Mouse (Mus musculus): ENCODE measurements around the gene Rgs8. TPM values are rescaled to one million over a fixed set of nuclear protein-coding genes. Genes with fewer than 3 reads are reported as not detected.

The Rgs8 gene
- polyA plus RNA-seq, 1 experiment from 2014 or later = 0.21 TPM

DNA sequence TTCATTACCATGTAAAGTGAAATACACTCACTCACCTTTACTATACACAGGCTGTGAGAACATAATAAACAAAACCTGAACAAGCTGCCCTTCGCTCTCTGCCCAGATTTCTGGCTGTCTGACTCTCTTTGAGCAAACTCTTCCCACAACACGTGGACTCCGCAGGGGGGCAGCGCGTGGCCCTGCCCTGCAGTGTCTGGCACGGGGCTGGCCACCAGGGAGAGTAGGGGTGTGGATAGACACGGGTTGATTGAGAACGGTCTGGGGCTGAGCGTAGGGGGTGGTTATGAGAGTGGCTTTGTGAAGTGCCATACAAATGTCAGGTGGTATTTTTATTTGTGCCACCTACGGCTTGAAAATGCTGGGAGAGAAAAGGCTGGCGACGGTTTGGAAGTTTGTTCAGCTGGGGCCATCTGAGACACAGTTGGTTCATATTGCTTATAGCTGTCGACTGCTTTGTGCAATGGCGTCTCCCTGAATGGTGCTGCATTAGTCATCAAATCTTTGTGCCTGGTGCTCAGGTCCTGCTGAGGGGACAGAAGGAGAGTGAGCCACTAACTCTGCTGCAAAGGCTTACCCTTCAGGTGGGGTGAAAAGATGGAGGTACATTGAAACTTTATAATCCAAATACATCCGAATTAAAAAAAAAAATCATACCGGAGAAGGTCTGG is 44.9 kb downstream of the Rgs8 start:
- Histone ChIP-seq H3K4me3 (ENCODE audit: low read length) (no peak overlapping the region), H3K4me1 (ENCODE audit: control insufficient read depth, insufficient read depth, low read length) (no peaks in the 10 kb centered on the region), H3K9me3 (replicated peaks; ENCODE audit: control insufficient read depth, low read length) (no peaks in the 10 kb centered on the region), H3K27me3 (ENCODE audit: control insufficient read depth, insufficient read depth, low read length) (no peaks in the 10 kb centered on the region), H3K9ac (ENCODE audit: low read length) (no peak overlapping the region), H3K36me3 (ENCODE audit: control insufficient read depth, insufficient read depth) (no peaks in the 10 kb centered on the region), H3K27ac (ENCODE audit: low read length) (no peak overlapping the region), H3K4me2 (ENCODE audit: low read depth, low read length) (no peak overlapping the region)
- ATAC-seq (replicated peaks; ENCODE audit: extremely low read depth, insufficient read depth, low FRiP score) = no peak
- WGBS = 72% methylated on average over 16 of the region's 16 CpGs

DNA sequence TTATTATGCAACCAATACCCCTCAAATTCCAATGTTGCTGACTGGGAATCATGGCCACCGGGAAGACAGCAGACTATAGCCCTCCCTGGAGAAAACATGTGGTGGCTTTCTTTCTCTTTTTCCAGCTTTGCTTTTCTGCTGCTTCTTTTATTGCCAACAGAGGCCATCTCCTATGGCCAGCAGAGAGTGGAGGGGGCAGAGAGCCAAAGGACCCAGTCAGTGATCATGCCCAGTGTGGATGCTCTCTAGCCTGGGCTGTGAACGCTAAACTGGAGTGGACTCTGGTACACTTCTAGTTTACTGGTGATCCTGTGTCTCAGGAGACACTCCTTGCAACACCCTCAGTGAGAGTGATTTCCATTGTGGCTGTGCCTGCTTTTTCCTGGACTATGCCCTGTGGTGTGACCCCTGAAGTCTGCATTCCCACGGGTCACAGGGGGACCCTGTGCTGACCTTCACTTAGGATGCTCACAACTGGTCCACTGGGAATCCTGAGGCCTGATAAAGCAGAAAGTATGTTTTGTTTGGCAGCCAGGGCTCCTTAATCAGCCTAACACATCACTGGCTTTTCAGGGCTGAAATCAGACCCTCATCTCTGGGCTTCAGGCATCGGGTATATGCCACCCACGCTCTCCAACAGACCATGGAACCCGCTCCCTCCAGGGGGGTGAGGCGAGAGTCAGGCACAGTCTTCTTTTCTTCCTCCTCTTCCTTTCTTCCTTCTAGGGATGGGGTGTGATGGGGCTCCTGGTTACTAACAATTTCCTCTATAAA is 45.7 kb downstream of the Rgs8 start:
- Histone ChIP-seq H3K4me2 (ENCODE audit: low read depth, low read length) (no peak overlapping the region), H3K27me3 (ENCODE audit: control insufficient read depth, insufficient read depth, low read length) (no peaks in the 10 kb centered on the region), H3K36me3 (ENCODE audit: control insufficient read depth, insufficient read depth) (no peaks in the 10 kb centered on the region), H3K27ac (ENCODE audit: low read length) (no peak overlapping the region), H3K9me3 (replicated peaks; ENCODE audit: control insufficient read depth, low read length) (no peaks in the 10 kb centered on the region), H3K4me3 (ENCODE audit: low read length) (no peak overlapping the region), H3K4me1 (ENCODE audit: control insufficient read depth, insufficient read depth, low read length) (peaks cover 3% of the 10 kb centered on the region), H3K9ac (ENCODE audit: low read length) (no peak overlapping the region)
- ATAC-seq (replicated peaks; ENCODE audit: extremely low read depth, insufficient read depth, low FRiP score) = no peak
- 54% methylated on average over 7 of the region's 7 CpGs for WGBS

DNA sequence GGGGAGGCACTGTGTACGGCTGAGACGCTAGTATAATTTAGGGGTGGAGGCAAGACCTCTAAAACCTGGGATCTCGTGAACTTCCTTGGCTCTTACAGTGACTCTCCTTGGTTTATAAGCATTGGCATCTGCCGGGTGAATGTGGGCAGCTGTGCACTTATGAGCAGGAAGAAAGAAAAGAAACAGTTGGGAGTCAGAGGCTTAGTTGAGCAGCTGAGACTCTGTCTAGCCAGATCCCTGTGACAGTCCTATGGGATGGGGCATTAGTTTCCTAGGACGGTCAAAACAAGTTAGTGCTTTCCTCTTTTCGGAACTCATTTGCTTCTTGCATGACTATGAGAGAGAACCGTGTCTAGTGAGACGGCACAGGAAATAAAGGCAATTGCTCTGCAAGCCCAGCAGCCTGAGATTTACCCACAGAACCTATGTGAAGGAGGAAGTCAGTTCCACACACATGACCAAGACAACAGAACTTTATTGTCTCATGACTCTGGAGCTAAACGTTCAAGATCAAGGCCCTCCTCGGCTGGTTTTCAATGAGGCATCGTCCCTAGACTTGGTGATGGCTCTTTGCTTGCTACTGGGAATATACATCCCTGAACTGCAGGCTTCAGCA is 47.7 kb downstream of the Rgs8 start:
- Histone ChIP-seq H3K9me3 (replicated peaks; ENCODE audit: control insufficient read depth, low read length) (no peaks in the 10 kb centered on the region), H3K4me1 (ENCODE audit: control insufficient read depth, insufficient read depth, low read length) (peaks cover 11% of the 10 kb centered on the region), H3K36me3 (ENCODE audit: control insufficient read depth, insufficient read depth) (no peaks in the 10 kb centered on the region), H3K27me3 (ENCODE audit: control insufficient read depth, insufficient read depth, low read length) (no peaks in the 10 kb centered on the region), H3K4me3 (ENCODE audit: low read length) (no peak overlapping the region), H3K9ac (ENCODE audit: low read length) (no peak overlapping the region), H3K4me2 (ENCODE audit: low read depth, low read length) (no peak overlapping the region), H3K27ac (ENCODE audit: low read length) (no peak overlapping the region)
- 81% methylated on average over 11 of the region's 11 CpGs for WGBS
- no peak for ATAC-seq (replicated peaks; ENCODE audit: extremely low read depth, insufficient read depth, low FRiP score)

DNA sequence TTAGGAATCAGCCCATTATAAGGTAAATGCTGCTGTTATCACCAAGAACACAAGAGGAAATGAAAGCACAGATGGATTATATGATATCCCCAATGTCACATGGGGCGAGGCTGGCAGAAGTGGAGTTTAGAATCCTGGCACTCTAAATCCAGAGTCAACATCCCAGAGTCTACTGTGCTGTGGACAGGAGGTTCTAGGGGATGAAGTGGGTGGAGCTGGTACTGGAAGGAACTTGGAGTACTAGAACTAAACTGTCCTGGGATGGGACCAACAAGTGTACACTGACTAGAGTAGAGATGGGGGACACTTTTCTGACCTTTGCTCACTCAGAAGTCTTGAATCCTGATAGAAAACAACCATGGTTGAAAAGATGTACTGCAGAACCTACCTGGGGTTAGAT is 48.6 kb downstream of the Rgs8 start:
- Histone ChIP-seq H3K4me3 (ENCODE audit: low read length) (no peak overlapping the region), H3K4me1 (ENCODE audit: control insufficient read depth, insufficient read depth, low read length) (peaks cover 11% of the 10 kb centered on the region), H3K4me2 (ENCODE audit: low read depth, low read length) (no peak overlapping the region), H3K9ac (ENCODE audit: low read length) (no peak overlapping the region), H3K9me3 (replicated peaks; ENCODE audit: control insufficient read depth, low read length) (no peaks in the 10 kb centered on the region), H3K36me3 (ENCODE audit: control insufficient read depth, insufficient read depth) (no peaks in the 10 kb centered on the region), H3K27me3 (ENCODE audit: control insufficient read depth, insufficient read depth, low read length) (no peaks in the 10 kb centered on the region), H3K27ac (ENCODE audit: low read length) (no peak overlapping the region)
- 85% methylated on average over 1 of the region's 1 CpGs for WGBS
- no peak for ATAC-seq (replicated peaks; ENCODE audit: extremely low read depth, insufficient read depth, low FRiP score)

DNA sequence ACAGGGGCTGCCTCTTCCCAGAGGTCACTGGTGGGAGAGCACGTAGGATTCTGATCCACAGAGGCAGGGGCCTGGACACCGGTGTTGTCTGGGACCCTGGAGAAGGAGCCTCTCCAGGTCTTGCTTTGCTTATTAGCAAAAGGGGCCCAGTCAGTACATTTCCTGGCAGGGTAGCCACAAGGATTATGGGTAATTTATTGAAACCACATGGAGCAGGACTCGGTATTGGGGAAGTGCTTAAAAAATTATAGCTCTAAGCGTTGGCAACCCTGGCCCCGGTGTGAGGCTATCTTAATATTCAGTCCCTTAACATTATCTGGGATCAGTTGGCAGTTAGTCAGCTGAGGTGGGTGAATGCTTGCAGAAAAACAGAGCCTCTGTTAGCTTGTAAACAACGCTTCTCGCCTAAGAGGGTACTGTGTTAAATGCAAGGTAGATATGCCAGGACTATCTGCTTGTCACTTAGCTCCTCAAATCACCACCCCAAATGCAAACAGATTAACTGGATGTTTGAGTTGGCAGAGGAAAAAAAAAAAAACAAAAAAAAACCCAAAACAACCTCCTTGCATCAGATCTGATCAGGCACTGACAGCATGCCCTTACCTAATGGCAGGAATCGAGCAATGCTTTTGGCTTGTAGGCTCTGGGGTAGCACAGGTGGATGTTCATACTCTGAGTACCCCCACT is 49.5 kb downstream of the Rgs8 start:
- 77% methylated on average over 8 of the region's 8 CpGs for WGBS
- Histone ChIP-seq H3K36me3 (ENCODE audit: control insufficient read depth, insufficient read depth) (no peaks in the 10 kb centered on the region), H3K9me3 (replicated peaks; ENCODE audit: control insufficient read depth, low read length) (no peaks in the 10 kb centered on the region), H3K4me3 (ENCODE audit: low read length) (no peak overlapping the region), H3K27ac (ENCODE audit: low read length) (no peak overlapping the region), H3K4me1 (ENCODE audit: control insufficient read depth, insufficient read depth, low read length) (peaks cover 11% of the 10 kb centered on the region), H3K27me3 (ENCODE audit: control insufficient read depth, insufficient read depth, low read length) (no peaks in the 10 kb centered on the region), H3K4me2 (ENCODE audit: low read depth, low read length) (no peak overlapping the region), H3K9ac (ENCODE audit: low read length) (no peak overlapping the region)
- no peak for ATAC-seq (replicated peaks; ENCODE audit: extremely low read depth, insufficient read depth, low FRiP score)

DNA sequence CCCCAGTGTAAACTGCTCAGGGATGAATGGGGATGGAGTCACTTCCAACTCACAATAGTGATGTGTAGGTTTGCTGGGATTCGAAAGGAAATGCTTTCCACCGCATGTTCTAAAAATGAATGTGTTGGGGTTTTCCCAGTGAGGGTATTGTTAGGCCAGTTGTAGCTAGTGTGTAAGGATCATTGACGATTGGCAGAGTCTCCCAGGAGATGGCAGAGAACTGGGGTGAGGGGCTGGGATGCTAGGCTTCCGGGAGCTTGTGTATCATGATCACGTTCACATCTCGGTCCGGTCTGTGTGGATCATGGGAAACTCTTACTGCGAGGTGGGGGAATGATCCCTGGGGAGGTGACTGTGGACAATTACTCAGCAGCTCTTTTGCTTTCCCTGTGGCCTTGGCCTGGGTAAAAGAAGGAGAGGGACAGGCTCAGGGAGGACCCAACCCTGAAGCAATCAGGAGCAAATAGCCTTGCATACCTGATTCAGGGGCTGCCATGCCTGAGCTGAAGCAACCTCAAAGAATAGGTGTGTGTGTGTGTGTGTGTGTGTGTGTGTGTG is 50.1 kb downstream of the Rgs8 start:
- 0 out of 2 replicates have a peak overlapping the region, but pooled peaks have one; percentile 12 for H3K9ac ChIP-seq (ENCODE audit: low read length)
- no peak overlapping the region for H3K4me3 ChIP-seq (ENCODE audit: low read length)
- no peaks in the 10 kb centered on the region for H3K36me3 ChIP-seq (ENCODE audit: control insufficient read depth, insufficient read depth)
- H3K9me3 ChIP-seq (replicated peaks; ENCODE audit: control insufficient read depth, low read length) = no peaks in the 10 kb centered on the region
- no peaks in the 10 kb centered on the region for H3K27me3 ChIP-seq (ENCODE audit: control insufficient read depth, insufficient read depth, low read length)
- 69% methylated on average over 8 of the region's 8 CpGs for WGBS
- H3K4me2 ChIP-seq (ENCODE audit: low read depth, low read length) = no peak overlapping the region
- no peak overlapping the region for H3K27ac ChIP-seq (ENCODE audit: low read length)
- peaks cover 11% of the 10 kb centered on the region for H3K4me1 ChIP-seq (ENCODE audit: control insufficient read depth, insufficient read depth, low read length)
- no peak for ATAC-seq (replicated peaks; ENCODE audit: extremely low read depth, insufficient read depth, low FRiP score)

DNA sequence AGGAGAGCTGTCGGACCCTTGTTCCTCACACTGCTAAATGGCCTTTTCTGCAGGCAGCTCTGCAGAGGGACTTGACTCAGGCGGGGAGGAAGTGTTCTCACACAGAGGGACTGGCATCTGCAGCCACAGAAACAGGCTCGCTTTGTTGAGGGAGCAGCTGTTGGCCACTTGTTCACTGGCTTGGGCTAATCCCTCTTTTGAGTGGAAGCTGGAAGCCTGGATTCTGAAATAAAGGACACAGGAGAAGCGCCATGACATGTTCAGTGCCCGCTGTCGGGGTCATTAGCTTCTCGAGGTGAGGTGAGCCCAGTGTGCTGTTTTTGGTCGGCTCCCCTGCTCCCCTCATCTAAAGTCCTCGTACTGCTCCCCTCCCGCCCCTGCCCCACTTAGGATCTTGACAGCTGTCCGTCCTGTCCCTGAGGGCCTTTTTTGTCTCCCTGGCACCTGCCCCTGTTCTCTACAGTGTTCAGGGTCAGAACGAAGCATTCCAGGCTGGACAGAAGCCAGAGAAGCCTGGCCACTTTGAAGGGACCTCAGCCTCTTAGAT is 50.7 kb downstream of the Rgs8 start:
- no peak overlapping the region for H3K4me3 ChIP-seq (ENCODE audit: low read length)
- no peaks in the 10 kb centered on the region for H3K36me3 ChIP-seq (ENCODE audit: control insufficient read depth, insufficient read depth)
- no peaks in the 10 kb centered on the region for H3K27me3 ChIP-seq (ENCODE audit: control insufficient read depth, insufficient read depth, low read length)
- H3K27ac ChIP-seq (ENCODE audit: low read length) = no peak overlapping the region
- peak; percentile 20 for ATAC-seq (replicated peaks; ENCODE audit: extremely low read depth, insufficient read depth, low FRiP score)
- no peaks in the 10 kb centered on the region for H3K9me3 ChIP-seq (replicated peaks; ENCODE audit: control insufficient read depth, low read length)
- WGBS = 14% methylated on average over 12 of the region's 12 CpGs
- peak overlapping the region; percentile 33 for H3K4me2 ChIP-seq (ENCODE audit: low read depth, low read length)
- 0 out of 2 replicates have a peak overlapping the region, but pooled peaks have one; percentile 12 for H3K9ac ChIP-seq (ENCODE audit: low read length)
- H3K4me1 ChIP-seq (ENCODE audit: control insufficient read depth, insufficient read depth, low read length) = peaks cover 11% of the 10 kb centered on the region

DNA sequence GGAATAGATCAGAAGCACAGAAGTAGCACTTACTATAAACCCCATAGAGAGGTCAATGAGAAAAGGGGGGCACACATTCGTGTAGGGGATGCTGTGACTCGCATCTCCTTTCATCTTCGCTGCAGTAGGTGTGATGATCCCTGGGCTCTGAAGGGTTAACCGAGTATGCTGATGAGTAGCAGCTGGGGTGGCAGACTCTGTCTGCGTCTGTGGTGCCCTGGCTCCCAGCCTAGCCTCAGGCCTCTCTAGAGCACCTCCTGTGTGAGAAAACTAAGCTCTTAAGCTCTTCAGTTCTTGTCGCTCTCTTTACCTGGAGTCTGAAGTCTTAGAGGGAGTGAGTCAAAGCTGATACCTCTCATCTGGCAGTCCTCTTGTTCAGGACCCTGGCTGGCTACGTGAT is 51.3 kb downstream of the Rgs8 start:
- WGBS = 24% methylated on average over 7 of the region's 7 CpGs
- Histone ChIP-seq H3K27ac (ENCODE audit: low read length) (no peak overlapping the region), H3K27me3 (ENCODE audit: control insufficient read depth, insufficient read depth, low read length) (no peaks in the 10 kb centered on the region), H3K36me3 (ENCODE audit: control insufficient read depth, insufficient read depth) (no peaks in the 10 kb centered on the region), H3K9me3 (replicated peaks; ENCODE audit: control insufficient read depth, low read length) (no peaks in the 10 kb centered on the region), H3K9ac (ENCODE audit: low read length) (no peak overlapping the region), H3K4me2 (ENCODE audit: low read depth, low read length) (no peak overlapping the region), H3K4me1 (ENCODE audit: control insufficient read depth, insufficient read depth, low read length) (peaks cover 11% of the 10 kb centered on the region), H3K4me3 (ENCODE audit: low read length) (no peak overlapping the region)
- ATAC-seq (replicated peaks; ENCODE audit: extremely low read depth, insufficient read depth, low FRiP score) = no peak

All from heart, embryonic 16.5 days (tissue).